Mouse (Mus musculus): ENCODE results near the gene Rdh9.

Rdh9 gene

DNA sequence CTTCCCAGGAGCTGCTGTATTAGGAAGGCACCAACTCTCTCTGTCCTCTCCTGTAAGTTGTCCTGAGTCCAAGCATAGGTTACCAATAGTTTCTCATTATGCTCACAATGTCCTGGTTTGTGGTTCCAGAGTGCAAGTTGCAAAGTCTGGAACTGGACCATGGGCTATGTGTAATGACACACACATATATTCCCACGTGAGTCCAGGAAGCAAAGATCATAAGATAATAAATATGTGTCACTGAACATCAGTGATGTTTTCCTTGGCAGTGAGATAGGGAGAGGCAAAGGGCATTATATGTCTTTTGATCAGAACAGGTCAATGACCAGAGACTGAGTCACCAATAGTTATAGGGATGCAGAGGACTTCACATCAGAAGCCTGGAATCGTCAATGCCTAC, at the start of gene Rdh9:
Gene Rdh9 (plus strand): TSS at position 376 of the 400 bp plus-strand sequence.
- no peak for DNase-seq

DNA sequence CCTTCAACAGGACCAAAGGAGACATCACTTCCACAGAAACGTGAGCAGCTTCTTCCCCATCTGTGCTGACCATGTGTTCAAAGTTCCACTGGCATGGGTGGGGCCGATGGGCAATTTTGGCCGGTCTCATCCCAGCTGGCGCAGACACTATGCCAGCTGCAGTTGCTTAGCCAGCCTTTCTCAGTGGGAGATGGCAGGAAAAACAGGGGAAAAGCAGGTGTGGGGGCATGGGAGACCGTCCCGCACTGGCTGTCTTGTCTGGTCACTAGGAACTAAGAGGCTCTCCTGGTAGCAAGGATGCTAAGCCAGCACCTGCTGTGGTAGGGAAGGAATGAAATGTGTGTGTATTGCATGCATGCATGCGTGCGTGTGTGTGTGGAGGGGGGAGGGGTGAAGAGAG, 47.7 kb upstream of the Rdh9 start:
- no peak for DNase-seq

DNA sequence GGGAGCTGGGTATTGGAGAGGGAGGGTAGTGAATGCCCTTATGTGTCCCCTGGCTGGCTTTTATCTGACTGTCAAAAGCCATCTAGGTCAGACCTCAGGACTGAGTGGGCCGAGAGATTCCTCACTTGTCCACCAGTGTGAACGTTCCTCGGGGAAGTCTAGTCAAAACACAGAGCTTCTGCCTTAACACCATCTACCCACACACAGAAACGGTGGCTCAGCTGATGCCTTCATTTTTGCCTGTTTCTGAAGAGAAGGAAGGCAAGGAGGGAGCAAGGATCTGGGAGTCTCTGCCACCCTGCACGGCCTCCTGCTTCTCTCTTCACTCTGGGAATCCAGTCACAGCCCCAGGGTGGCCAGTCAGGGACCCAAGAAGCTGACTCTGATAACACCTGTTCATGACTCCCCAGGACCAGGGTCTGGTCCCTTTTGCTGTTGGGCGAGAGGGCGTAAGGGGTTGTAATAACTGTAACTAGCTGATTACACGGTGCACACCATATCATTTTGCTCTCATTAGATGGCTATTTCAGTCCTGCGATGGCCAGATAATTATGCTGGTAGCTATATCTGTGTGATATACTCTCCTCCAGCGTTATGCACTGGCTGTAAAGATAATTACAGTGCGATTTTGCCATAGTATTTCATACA, 45.8 kb upstream of the Rdh9 start:
- no peak for DNase-seq

DNA sequence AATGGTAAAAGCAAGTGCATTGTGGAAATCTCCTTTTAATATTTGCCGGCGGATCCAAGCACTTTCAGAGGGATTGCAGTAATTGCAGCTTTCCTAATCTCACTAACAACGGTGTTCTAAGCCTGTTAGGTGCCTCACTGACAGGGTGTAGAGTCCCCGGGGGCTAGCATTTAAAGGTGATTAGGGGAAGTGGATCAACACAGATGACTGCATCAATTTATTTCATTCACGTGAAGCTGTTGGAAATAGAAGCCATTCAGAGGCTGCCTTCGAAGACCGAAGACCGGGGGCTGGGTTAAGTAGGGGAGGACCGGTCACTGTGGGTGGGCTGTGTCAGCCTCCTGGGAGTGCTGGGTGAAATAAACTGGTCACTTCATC, 45.3 kb upstream of the Rdh9 start:
- no peak for DNase-seq

- no peak for DNase-seq
Measured at GRCm38 (mm10) chr10:127731397-127731796, 44.8 kb upstream of the Rdh9 start.

DNA sequence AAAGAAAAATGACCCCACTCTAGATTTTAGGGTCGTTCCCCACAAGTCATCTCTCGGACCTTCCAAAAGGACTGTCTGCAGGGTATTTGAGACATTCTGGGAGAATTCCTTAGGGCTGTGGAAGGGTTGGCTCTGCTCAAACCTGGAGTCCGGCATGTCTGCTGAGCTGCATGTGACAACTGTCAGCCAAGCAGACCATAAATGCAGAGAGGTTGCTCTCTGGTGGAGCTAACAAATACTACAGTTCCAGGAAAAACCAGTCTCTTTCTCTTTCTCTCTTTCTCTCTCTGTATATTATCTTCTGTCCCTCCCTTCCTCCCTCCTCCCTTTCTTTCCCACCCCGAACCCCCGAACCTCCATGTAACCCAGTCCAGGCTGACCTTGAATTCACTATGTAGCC, 41.8 kb upstream of the Rdh9 start:
- DNase-seq: no peak

- DNase-seq: no peak
Measured at GRCm38 (mm10) chr10:127736266-127736665, 39.9 kb upstream of the Rdh9 start.

- DNase-seq: no peak
Measured at GRCm38 (mm10) chr10:127736916-127737315, 39.3 kb upstream of the Rdh9 start.

- no peak for DNase-seq
Measured at GRCm38 (mm10) chr10:127737552-127737951, 38.6 kb upstream of the Rdh9 start.

GRCm38 (mm10) chr10:127738151-127738882, 37.9 kb upstream of the Rdh9 start:
- peak; percentile 56 to 79 for DNase-seq

DNA sequence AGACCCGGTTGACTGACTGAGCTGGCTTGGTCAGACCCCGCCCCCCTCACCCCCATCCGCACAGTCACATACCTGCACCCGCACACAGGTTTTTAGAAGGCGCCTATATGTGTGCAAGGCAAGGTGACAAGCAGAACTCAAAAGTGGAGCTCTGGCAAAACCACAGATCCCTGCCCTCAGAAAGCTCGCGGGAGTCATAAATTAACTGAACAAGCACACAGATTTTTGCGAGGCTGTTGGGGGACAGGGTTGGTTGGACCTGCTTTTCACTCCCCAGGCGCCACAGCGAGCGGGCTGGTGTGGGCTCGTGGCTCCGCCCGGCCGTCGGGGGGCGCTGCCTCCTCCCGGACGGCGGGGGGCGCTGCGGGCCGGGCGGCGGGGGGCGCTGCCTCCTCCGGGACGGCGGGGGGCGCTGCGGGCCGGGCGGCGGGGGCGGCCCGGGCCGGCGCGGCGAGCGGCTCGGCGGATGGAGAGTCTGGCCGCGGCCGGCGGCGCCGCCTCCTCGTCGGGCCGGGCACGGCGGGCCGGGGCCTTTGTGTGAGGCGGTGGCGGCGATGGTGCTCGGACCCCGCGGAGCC, 37.0 kb upstream of the Rdh9 start, which contains the start of gene Zbtb39:
Gene Zbtb39 (plus strand): TSS at position 456 of the 578 bp plus-strand sequence.
- DNase-seq: peak; percentile 65 to 76

- peak in 1 of 2 experiments; percentile 38 for DNase-seq
Measured at GRCm38 (mm10) chr10:127739661-127740161, 36.5 kb upstream of the Rdh9 start.

DNA sequence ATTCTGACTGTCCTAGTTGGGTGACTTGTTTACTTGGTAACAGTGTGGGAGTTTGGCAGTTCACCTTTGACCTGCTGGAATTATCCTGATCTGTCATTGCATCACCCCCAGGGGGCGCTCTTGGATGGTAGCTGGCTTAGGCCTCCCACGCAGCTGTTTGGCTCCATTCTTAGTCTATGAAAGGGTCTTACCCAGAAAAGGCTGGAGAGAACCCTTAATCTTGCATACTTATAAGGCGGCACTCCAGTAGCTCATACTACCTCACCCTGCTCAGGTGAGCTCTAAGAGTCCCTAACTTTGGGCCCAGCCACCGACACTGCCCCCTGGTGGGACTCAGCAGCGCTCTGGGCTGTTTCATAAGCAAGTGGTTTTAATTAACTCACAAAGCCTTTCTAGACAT, 31.5 kb upstream of the Rdh9 start:
- DNase-seq: peak; percentile 47 to 64

DNA sequence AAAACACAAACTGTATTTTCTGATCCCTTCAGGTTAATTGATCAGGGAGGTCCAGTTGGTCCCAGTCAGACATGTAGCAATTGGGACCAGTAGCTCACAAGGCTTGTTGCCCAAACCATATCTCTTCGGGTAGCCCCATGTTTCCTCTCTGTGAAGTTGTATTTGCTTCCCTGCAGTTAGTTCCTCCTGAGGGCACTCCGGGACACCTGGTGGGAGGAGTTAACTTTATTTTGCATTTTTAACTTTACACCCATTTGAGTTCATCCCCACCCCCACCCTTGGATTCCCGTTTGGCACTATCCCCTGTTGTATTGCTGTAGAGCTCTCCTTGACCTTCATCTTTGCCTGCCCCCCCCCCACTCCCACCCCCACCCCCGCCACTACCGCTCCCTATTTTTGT, 30.3 kb upstream of the Rdh9 start:
- DNase-seq: no peak

DNA sequence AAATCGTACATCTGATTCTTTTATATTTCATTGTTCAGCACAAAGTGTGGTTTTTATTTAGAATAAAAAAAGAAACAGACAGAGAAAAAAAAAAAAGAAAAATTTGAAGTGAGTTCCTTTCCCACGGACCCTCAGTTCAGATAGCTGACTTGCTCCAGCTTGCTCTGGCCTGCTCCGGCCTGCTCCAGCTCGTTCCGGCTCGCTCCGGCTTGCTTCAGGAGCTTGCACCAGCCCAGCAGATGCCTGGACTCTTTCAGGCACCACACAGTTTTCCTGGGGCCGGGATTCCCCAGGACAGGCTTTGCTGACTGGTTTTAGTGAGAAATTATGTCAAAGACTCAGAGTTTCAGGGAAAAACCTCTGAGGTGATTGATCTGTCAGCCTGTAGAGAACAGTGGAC, 28.9 kb upstream of the Rdh9 start:
- DNase-seq: peak; percentile 70 to 75

DNA sequence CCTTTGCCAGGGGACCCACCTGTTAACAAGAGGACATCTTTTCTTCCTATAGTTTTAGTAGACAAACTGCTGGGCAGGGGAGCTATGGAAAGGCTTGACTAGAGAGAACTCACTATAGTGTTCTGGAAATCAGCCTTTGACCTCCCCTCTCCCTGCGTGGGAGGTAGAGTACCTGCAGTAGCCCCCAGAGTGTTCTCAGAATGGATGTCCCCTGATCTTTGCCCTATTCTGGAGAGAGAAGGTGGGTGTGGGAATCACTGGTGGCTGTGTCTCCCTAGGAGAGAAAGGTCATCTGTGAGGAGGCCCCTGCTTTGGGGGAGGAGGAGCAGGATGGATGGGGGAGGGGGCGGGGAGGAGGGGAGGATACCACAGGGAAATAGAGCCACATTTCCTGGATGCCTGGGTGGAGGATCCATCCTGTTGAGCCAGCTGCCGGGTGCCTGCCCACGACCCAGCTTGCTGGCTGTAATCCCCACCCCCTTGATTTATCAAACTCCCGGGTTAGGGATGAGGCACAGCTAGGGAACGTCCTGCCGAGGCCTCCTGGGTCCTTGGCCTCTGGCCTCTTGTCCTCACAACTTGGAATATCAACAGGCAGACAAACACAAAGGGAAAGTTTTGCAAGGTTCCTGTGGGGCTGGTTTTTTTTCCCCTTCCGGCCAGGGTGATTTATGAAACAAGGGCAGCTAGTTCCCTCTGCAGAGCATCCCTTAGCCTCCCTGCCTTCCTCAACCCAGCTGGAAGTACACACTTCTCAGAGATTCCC, 27.2 kb upstream of the Rdh9 start:
- DNase-seq: peak; percentile 57 to 78

GRCm38 (mm10) chr10:127750136-127750777, 25.9 kb upstream of the Rdh9 start:
- no peak for DNase-seq

DNA sequence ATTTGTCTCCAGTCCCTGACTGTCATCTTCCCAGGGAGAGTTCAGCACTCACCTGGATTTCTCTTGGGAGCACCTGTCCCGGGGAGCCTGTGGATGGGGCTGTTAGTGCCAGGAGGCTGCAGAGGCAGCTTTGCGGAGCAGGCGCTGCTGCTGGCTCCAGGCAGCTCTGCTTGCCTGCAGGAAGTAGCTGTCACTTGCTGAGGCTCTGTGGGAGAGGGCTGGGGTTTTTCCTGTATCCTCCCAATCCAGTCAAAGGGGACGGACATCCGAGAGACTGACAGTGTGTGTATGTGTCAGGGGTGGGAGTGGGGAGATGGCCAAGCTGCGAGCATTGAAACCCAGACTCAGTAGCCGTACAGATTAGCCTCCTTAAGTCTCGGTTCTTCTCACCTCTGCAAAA, 24.6 kb upstream of the Rdh9 start, which contains the start of gene Gpr182:
Gene Gpr182 (minus strand): TSS at position 185 of the 400 bp plus-strand sequence.
- no peak for DNase-seq

GRCm38 (mm10) chr10:127754566-127755166, 21.5 kb upstream of the Rdh9 start:
- DNase-seq: no peak

- DNase-seq: no peak
Measured at GRCm38 (mm10) chr10:127755246-127755645, 20.9 kb upstream of the Rdh9 start.

DNA sequence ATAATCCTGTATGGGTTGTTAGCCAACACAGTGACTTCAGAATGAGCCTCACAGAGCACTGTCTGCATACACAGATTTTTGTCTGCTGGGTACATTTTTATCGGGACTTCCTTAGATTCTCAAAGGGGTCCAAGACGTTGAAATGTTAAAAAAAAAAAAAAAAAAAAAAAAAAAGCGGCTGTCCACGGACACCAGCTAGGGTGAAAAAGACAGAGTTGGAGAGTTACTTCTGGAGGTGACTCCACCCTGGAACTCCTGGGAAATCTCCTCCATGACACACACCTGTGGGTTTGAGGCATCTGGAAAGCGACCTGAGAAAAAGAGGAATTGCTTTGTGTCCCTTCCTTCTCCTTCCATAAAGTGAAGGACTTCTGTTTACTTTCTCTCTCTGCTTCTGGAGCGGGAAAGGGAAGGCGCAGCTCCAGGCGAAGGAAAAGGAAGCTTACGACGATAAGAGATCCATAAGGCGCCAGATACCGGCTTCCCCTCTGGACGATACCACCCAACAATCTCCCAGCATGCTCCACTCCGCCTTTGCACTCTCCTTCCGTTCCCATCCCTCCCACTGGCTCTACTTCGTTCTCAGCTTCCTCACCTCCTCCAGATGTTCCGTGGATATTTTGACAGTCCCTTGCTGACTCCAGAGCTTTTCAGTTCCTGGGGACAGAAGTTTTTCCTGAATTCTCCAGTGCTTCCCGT, 20.3 kb upstream of the Rdh9 start:
- DNase-seq: peak in 1 of 2 experiments; percentile 7
